Mouse (Mus musculus) cerebellum, adult 8-10 months (tissue): ENCODE data around the gene Minpp1.

ENCODE experiments used
- DNase-seq: peaks from one replicate; pipeline ENCODE4 v3.0.0; 2022

Minpp1 gene

DNA sequence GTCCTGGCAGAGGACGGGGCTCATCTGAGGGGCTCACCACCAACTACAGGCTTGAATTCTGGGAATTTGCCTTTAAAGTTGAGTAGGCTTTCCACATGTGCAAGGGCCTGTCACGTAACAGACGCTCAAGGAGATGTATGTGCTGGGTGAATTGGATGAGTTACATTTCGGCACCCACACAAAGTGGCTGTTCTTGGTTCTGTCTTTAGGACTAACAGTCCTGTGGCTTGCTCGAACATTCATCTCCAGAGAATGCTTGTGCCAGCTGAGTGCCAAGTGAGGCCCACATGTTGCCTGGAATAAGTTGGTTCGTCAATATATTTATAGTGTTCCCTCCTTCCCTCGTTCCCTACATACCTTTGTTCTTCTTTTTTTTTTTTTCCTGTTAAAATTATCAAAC, 44.7 kb downstream of the Minpp1 start:
- no peak for DNase-seq

DNA sequence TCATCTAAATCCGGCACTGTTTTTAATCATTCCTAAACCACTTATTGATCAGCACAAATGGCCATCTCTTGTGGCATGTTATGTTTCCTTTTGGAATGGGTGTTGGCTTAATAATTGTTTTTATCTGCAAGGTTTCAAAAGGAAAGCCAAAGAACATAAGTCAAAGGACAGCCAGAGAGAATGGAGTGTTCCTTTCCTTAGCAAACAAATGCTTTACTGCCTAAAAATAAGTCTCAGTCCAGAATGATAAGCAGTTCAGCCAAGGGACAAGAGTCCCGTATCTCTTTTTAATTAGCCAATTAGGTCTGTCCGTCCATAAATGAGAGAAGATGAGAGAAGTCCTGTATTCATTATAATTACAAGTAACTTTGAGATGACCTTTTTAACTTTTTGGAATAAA, 46.8 kb downstream of the Minpp1 start:
- no peak for DNase-seq

DNA sequence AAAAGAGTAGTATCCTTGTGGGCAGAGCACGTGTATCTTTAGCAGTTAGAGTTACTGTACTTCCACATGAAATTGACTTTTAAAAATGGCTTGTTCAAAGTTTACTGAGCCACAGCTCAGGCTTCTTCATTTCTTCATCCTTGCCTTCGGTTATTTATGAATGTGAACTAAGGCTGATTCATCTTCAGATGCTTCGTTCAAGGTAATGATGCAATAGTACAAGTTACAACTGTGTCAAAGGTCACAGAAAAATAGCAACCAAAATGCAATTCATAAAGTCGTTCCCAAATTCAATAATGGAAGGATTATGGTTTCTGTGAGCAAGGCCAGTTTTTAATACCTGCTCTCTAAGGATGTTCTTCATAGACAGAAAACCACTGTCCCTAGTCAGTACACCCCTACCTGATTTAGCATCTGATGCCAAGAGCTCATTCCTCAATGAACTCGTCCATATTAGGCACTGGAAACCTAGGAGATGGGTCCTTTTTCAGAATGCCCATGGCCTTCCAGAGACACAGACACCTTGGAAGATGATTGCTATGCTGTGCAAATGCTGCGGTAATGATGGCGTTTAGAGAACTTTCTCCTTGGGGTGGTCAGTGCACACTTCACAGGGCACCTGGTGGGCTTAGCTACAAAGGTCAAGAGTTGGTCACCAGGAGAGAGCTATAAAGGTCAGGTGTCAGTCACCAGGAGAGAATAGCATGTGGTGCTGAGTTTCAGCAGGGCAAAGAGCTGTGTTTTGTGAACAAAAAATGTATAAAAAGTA, 47.4 kb downstream of the Minpp1 start:
- DNase-seq: no peak

DNA sequence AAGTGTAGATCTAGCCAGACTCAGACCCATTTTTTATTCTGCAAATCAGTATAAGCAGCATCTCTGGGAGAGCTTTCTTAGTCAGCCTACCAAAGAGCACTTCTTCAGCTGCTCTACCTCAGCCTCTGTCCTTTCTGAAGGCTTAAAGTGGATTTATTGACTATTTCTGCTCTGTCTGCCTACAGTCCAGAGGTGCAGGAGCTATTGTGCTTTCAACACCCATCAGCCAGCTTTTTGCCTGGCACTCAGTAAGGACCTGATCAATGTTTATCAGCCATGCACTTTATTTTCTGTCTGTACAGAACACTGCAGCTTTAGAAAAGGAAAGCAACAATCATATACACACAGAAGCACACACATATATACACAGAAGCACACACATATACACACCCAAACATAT, 49.3 kb downstream of the Minpp1 start:
- DNase-seq: no peak

DNA sequence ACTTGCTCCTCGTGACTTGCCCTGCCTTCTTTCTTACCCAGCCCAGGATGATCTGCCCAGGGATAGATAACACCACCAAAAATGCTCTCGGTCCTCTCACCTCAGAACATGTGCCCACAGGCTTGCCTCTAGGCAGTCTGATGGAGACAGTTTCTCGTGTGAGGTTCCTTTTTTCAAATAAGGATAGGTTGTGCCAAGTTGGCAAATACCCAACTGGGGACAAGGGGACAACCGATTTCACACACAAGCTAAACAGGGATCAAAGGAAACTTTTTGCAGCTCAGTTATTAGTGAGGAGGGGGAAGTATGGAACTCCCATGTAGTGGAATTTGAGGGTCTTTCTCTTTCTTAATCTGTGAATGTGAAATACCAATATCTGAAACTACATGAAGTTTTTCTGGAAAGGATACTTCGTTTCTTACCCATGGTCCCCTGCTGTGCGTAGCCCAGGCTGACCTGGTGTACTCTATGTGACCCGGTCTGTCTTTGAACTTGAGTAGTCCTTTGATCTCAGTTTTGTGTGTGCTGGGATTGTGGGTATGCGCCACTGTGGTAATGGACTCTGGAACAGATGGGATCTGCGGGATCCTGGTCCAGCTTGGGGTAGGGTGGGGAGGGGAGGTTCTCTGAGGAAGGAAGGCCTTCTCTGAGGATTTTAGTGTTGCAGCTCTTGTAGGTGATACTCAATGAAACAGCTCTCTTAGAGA, 57.4 kb downstream of the Minpp1 start:
- no peak for DNase-seq

DNA sequence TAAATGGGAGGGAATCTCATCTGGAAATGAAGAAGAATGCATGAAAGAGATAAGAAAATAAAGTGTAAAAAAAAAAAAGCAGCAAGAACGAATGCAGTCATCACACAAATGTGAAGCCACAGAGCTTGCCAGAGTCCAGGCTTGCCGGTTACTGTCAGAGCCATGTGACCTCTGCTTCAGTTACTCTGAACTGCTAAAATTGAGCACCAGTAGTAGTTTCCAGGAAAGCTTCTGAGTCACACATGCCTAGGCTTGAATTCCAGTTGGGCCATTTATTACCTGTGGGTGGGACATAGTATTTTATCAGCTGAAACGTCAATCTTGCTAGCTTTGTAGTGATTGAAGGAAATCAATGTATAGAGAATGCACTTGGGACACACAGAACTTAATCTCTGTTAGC, 61.8 kb downstream of the Minpp1 start:
- DNase-seq: no peak

DNA sequence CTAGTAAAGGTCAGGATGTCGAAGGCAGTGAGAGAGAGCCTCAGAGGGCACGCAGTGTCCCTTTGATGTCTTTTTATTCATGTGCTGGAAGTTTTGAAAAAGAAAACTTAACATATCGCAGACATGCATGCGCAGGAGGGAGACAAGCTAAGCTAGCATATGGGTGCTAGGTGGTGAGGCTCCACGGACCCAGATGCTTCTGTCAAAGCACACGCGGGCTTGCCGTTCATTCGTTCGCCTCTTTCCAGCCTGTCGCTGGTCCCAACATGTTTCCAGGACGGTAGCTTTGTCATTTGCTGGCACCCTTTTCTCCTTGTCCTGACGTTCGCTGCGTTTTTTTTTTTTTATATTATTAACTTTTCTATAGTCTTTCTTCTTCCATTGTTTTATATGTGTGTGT, 62.6 kb downstream of the Minpp1 start:
- DNase-seq: no peak

DNA sequence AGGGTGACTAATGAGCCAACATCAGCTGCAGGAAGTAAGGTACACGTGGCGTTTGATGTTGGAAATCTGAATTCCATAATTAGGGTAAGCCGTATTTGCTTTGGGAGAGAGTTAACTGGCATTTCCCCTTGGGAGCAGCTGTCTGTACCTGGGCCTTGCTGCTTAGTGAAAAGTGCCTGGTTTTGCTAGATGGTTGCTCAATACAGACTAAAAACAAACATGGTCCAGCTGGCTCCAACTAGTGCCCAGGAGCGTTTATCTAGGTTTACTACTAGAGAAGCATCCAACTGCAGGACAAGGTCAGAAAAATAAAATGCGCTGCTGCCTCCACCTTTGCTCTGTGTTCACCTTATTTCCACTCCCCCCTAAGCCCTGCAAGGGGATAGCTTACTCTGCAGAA, 64.9 kb downstream of the Minpp1 start:
- DNase-seq: no peak

DNA sequence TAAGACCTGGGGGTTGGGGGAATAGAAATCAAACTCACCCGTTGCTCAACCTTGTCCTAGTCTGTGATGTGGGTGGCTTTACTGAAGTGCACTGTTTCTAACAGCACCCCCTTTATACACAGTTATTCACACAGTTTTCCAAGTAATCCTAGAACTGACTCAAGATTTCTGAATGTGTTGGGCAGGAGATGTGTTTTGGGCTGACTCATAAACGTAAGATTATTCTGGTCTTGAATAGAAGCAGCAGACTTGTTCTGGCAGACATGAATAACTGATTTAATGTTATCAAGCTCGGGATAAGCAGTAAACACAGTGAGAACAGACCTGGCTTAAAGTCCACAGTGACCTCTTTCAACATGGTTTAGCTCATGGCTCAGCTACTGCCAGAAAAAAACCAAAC, 65.9 kb downstream of the Minpp1 start:
- no peak for DNase-seq

DNA sequence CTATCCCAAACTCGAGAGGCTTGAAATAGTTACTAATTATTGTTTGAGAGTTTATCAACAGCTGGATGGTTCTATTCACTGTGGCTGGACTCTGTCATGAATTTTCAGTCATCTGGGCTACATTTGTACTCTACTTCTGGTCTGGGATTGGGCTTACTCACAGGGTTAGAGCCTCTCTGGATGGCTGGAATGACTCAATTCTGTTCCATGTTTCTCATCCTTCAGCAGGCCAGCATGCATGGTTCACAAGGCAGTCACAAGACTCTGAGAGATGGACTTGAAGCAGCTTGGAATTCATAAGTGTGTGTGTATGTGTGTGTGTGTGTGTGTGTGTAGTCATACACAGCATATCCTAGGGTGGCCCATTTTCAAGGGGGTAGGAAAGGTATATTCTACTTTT, 66.5 kb downstream of the Minpp1 start:
- no peak for DNase-seq

DNA sequence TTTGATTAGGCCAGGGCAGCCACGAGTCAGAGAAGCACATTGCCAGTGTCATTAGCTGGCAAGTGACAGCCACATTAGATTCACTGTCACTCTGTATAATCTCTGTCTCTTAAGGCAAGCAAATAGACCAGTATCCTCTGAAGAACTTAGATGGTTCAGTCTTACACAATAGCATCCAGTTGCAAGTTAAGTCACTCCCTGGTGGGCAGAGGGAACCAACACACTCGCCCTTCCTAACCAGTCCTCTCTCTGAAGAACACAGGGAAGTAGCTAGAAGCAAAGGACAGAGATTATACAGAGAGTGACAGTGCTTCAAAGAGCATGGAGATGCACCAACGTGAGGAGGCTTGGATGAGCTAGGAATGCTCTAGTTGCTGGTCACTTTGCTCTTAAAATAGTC, 67.7 kb downstream of the Minpp1 start:
- DNase-seq: no peak

DNA sequence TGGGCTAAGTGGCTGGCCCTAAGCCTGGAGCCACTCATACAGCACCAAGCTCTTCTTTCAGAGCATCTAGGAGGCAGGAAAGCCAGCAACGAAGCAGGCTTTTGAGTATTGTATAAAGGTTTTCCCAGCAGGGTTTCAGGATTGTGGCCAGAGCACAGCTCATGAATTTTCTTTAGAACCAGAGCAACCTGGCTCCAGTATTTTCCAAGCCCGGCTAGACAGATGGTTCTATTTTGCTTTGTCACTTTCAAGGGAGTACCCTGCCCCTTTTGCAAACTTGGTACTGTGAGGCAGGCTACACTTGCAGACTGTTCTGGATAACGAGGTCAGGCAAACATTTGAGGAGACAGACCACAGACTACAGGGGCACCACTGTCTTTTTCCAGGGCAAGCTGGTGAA, 69.7 kb downstream of the Minpp1 start:
- no peak for DNase-seq
